Mouse (Mus musculus) heart, postnatal 4 days (tissue): ENCODE data around the gene 1190007I07Rik. TPM values are rescaled to one million over a fixed set of nuclear protein-coding genes. Genes with fewer than 3 reads are reported as not detected.
"Not testable (repeated sequence)": the region's sequence is repeated elsewhere in the genome, so short reads cannot be mapped to it uniquely, and the experiment has no call there.

ENCODE experiments used
- DNase-seq: peaks from one replicate; pipeline ENCODE4 v3.0.0; 2021
- total RNA-seq, 2 experiments: library from RNA; stranded (reverse); gene quantifications; 2 replicates each; pipeline ENCODE4 v1.2.3; 2021

Gene 1190007I07Rik
- total RNA-seq, 2 experiments from 2014 or later, result 18.6 to 21.7 TPM

- DNase-seq, result peak; percentile 37
Measured at GRCm38 (mm10) chr10:82629111-82629585, 6.1 kb upstream of the 1190007I07Rik start.

DNA sequence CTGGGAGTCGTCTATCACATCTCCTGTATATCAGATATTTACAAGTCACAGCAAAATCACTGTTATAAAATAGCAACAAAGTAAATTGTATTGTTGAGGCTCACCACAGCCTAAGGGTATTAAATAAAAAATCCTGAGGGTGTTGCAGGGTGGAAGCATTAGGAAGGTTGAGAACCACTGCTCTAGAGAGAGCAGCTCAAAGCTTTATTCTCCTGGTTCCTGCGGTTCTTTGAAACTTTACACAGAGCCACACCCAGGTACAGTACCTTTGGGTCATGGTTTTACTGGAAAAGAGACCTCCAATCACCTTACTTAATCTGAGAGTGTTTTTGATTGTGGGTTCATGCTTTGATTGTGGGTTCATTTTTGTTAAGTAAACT lies 515 bp upstream of the 1190007I07Rik start:
- not testable (repeated sequence) for DNase-seq

GRCm38 (mm10) chr10:82622235-82622634 lies 793 bp downstream of the 1190007I07Rik start:
- DNase-seq, result no peak

GRCm38 (mm10) chr10:82594421-82594820 lies 28.6 kb downstream of the 1190007I07Rik start:
- DNase-seq, result not testable (repeated sequence)

DNA sequence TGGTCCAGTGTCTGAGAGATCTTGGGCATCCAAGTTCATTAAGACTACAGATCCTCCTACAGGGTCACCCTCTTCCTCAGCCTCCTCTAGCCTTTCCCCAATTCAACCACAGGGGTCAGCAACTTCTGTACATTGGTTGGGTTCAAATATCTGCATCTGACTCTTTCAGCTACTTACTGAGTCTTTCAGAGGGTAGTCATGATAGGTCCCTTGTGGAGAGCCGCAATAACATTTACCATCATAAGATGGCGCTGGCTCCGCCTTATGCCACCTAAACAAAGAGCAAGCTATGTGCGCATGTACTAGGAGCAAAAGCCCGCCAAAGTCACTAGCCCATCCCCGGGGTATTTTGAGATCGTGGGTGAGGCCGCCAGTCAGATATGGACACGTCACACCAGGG lies 33.4 kb downstream of the 1190007I07Rik start:
- not testable (repeated sequence) for DNase-seq

- DNase-seq, result not testable (repeated sequence)
Measured at GRCm38 (mm10) chr10:82571091-82571490, 51.9 kb downstream of the 1190007I07Rik start.

Other genes with a start within 250 kb of the 1190007I07Rik start
- not detected for gene Gm1553, start 130.6 kb downstream of the 1190007I07Rik start, total RNA-seq
- 10 to 100 TPM; 43.8 to 48.9 TPM for gene Tdg, start 6.6 kb upstream of the 1190007I07Rik start, total RNA-seq
- 1 to 10 TPM; 3.0 to 3.9 TPM for gene Glt8d2, start 67.4 kb upstream of the 1190007I07Rik start, total RNA-seq
- gene Hcfc2, start 72.9 kb upstream of the 1190007I07Rik start, total RNA-seq, result 10 to 100 TPM; 37.1 to 38.5 TPM
- gene Nfyb, start 140.9 kb upstream of the 1190007I07Rik start, total RNA-seq, result 10 to 100 TPM; 23.2 to 24.9 TPM
- 10 to 100 TPM; 51.8 to 60.5 TPM for gene Txnrd1, start 210.7 kb upstream of the 1190007I07Rik start, total RNA-seq
- gene Eid3, start 243.4 kb upstream of the 1190007I07Rik start, total RNA-seq, result 1 to 10 TPM; 2.0 to 2.5 TPM